Mouse (Mus musculus) olfactory bulb, adult 2 months (tissue): ENCODE results near the gene Ifitm10. TPM values are rescaled to one million over a fixed set of nuclear protein-coding genes. Genes with fewer than 3 reads are reported as not detected.
A peak's percentile ranks its signal among the peaks of the same experiment; 100 is the strongest.
"Not testable (repeated sequence)": the region's sequence is repeated elsewhere in the genome, so short reads cannot be mapped to it uniquely, and the experiment has no call there.

Experiments used
- H3K27ac ChIP-seq: fragments of 200-500 bp; 2 replicates; pipeline ENCODE4 v1.5.1; 2012; ENCODE audit warnings: low read depth, low read length; ENCODE audit not compliant: insufficient read depth
- H3K4me1 ChIP-seq: fragments of 200-500 bp; 2 replicates; pipeline ENCODE4 v1.6.1; 2012; ENCODE audit warnings: low read length; ENCODE audit not compliant: control insufficient read depth, insufficient read depth
- H3K4me3 ChIP-seq: fragments of 200-500 bp; 2 replicates; pipeline ENCODE4 v1.5.1; 2012; ENCODE audit warnings: mild to moderate bottlenecking, low read depth, low read length, moderate library complexity; ENCODE audit not compliant: insufficient read depth
- CTCF ChIP-seq: fragments of 200-500 bp; IDR thresholded peaks from 2 replicates; pipeline ENCODE4 v1.5.1; 2012; ENCODE audit warnings: low read depth, mild to moderate bottlenecking, low read length, moderate library complexity; ENCODE audit not compliant: insufficient read depth
- WGBS: fragments of 180-500 bp; shearing (Covaris S2); methylation state at CpG from one replicate; pipeline ENCODE4 v1.1.7; 2018; 5-methylcytosine and 5-hydroxymethylcytosine counted together
- polyA plus RNA-seq: library from polyadenylated mRNA; stranded (reverse); fragments of >200 nt; gene quantifications from 2 replicates; pipeline ENCODE4 v1.2.4, GENCODE M21; 2012; ENCODE audit warnings: low replicate concordance; ENCODE audit not compliant: missing spikeins, insufficient read depth, insufficient read length

Ifitm10 gene
- polyA plus RNA-seq, 1 experiment: not detected

DNA sequence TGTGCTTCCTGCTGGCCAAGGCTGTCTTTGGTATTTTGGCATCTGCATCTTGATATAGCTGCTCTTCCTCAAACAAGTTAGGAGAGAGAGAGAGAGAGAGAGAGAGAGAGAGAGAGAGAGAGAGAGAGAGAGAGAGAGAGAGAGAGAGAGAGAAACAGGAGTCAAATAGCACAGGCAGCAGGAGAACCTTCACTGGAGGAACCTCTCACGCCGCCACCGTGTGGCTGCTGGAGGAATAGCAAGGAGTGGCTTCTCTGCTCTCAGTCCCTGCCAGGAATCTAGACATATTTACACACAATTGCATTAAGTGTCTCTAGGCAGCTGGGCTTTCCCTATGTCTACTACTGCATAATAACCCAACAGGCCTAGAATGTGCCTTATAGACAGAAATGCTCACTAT, 95.4 kb downstream of the Ifitm10 start:
- H3K27ac ChIP-seq, H3K4me1 ChIP-seq, H3K4me3 ChIP-seq: not testable (repeated sequence)
- WGBS: 0% methylated on average over 3 of the region's 3 CpGs
- TF ChIP-seq CTCF: peak; percentile 24; the same call in 1 of the 2 replicates

Other genes starting within 250 kb of the Ifitm10 start
- gene Gm39115, start 237.7 kb downstream of the Ifitm10 start, polyA plus RNA-seq: not detected in 2 replicates
- gene Gm45337, start 229.1 kb downstream of the Ifitm10 start, polyA plus RNA-seq: not detected in 2 replicates
- gene Gm29735, start 216.6 kb downstream of the Ifitm10 start, polyA plus RNA-seq: not detected in 2 replicates
- not detected in 2 replicates for gene Gm4553, start 208.0 kb downstream of the Ifitm10 start, polyA plus RNA-seq
- gene Krtap5-2, start 197.7 kb downstream of the Ifitm10 start, polyA plus RNA-seq: not detected in 2 replicates
- not detected in 2 replicates for gene Gm10153, start 183.4 kb downstream of the Ifitm10 start, polyA plus RNA-seq
- not detected in 2 replicates for gene Krtap5-3, start 172.4 kb downstream of the Ifitm10 start, polyA plus RNA-seq
- gene Gm7579, start 161.9 kb downstream of the Ifitm10 start, polyA plus RNA-seq: not detected in 2 replicates
- not detected in 2 replicates for gene Krtap5-5, start 143.8 kb downstream of the Ifitm10 start, polyA plus RNA-seq
- gene Gm40460, start 132.7 kb downstream of the Ifitm10 start, polyA plus RNA-seq: not detected in 2 replicates
- gene Gm2431, start 115.4 kb downstream of the Ifitm10 start, polyA plus RNA-seq: not detected in 2 replicates
- not detected in 2 replicates for gene Gm4559, start 99.4 kb downstream of the Ifitm10 start, polyA plus RNA-seq
- gene Krtap5-1, start 76.6 kb downstream of the Ifitm10 start, polyA plus RNA-seq: not detected in 2 replicates
- gene Krtap5-4, start 70.2 kb downstream of the Ifitm10 start, polyA plus RNA-seq: not detected in 2 replicates
- gene Gm49369, start 8.9 kb upstream of the Ifitm10 start, polyA plus RNA-seq: not detected in 2 replicates
- gene Ctsd, start 14.3 kb upstream of the Ifitm10 start, polyA plus RNA-seq: 266 and 290 TPM in 2 replicates
- not detected in 2 replicates for gene Syt8, start 61.1 kb upstream of the Ifitm10 start, polyA plus RNA-seq
- gene Tnni2, start 68.1 kb upstream of the Ifitm10 start, polyA plus RNA-seq: not detected in 2 replicates
- not detected in 2 replicates for gene Lsp1, start 87.1 kb upstream of the Ifitm10 start, polyA plus RNA-seq
- gene Tnnt3, start 125.1 kb upstream of the Ifitm10 start, polyA plus RNA-seq: not detected in 2 replicates
- not detected in 2 replicates for gene Mrpl23, start 158.9 kb upstream of the Ifitm10 start, polyA plus RNA-seq